Mouse (Mus musculus): ENCODE data around the gene Rps27a. TPM values are rescaled to one million over a fixed set of nuclear protein-coding genes. Genes with fewer than 3 reads are reported as not detected.

Gene Rps27a
- polyA plus RNA-seq, 1 experiment from 2014 or later, result 951 TPM

GRCm38 (mm10) chr11:29514682-29515412 lies 33.1 kb downstream of the Rps27a start, which contains the start of gene Prorsd1:
Gene Prorsd1, minus strand, starts transcription at chr11:29515033.
- 2% methylated on average over 40 of the region's 40 CpGs for WGBS
- Histone ChIP-seq H3K4me1 (ENCODE audit: insufficient read depth, low read length) (peaks cover 7% of the 10 kb centered on the region), H3K4me3 (ENCODE audit: low read length) (peak within 1 kb of the TSS; percentile 85), H3K36me3 (ENCODE audit: insufficient read depth, low read length) (peaks cover 16% of the 10 kb centered on the region; the same call in 1 of the 2 replicates), H3K9ac (replicated peaks; ENCODE audit: low read length) (peak within 1 kb of the TSS; percentile 79), H3K4me2 (replicated peaks; ENCODE audit: low read depth, low read length) (peak within 1 kb of the TSS; percentile 70), H3K27ac (ENCODE audit: low read length) (peak within 1 kb of the TSS; percentile 86), H3K27me3 (ENCODE audit: insufficient read depth, low read length) (no peaks in the 10 kb centered on the region), H3K9me3 (ENCODE audit: low read length) (no peaks in the 10 kb centered on the region; the same call in 1 of the 2 replicates)
- peak; percentile 100 for ATAC-seq (ENCODE audit: low FRiP score, low TSS enrichment)

GRCm38 (mm10) chr11:29514325-29514681 lies 33.6 kb downstream of the Rps27a start:
- Histone ChIP-seq H3K9ac (replicated peaks; ENCODE audit: low read length) (peak overlapping the region; percentile 79), H3K4me1 (ENCODE audit: insufficient read depth, low read length) (peaks cover 7% of the 10 kb centered on the region), H3K4me2 (replicated peaks; ENCODE audit: low read depth, low read length) (peak overlapping the region; percentile 70), H3K4me3 (ENCODE audit: low read length) (peak overlapping the region; percentile 85), H3K36me3 (ENCODE audit: insufficient read depth, low read length) (peaks cover 16% of the 10 kb centered on the region; the same call in 1 of the 2 replicates), H3K27ac (ENCODE audit: low read length) (peak overlapping the region; percentile 86), H3K9me3 (ENCODE audit: low read length) (no peaks in the 10 kb centered on the region; the same call in 1 of the 2 replicates), H3K27me3 (ENCODE audit: insufficient read depth, low read length) (no peaks in the 10 kb centered on the region)
- WGBS, result 27% methylated on average over 10 of the region's 10 CpGs
- no peak for ATAC-seq (ENCODE audit: low FRiP score, low TSS enrichment)

GRCm38 (mm10) chr11:29512818-29513535 lies 34.9 kb downstream of the Rps27a start:
- H3K27ac ChIP-seq (ENCODE audit: low read length), result no peak overlapping the region
- no peak for ATAC-seq (ENCODE audit: low FRiP score, low TSS enrichment)
- peaks cover 7% of the 10 kb centered on the region for H3K4me1 ChIP-seq (ENCODE audit: insufficient read depth, low read length)
- no peak overlapping the region for H3K4me3 ChIP-seq (ENCODE audit: low read length)
- no peak overlapping the region for H3K9ac ChIP-seq (replicated peaks; ENCODE audit: low read length)
- no peaks in the 10 kb centered on the region for H3K27me3 ChIP-seq (ENCODE audit: insufficient read depth, low read length)
- WGBS, result 88% methylated on average over 4 of the region's 4 CpGs
- no peak overlapping the region for H3K4me2 ChIP-seq (replicated peaks; ENCODE audit: low read depth, low read length)
- H3K9me3 ChIP-seq (ENCODE audit: low read length), result no peaks in the 10 kb centered on the region
- peaks cover 16% of the 10 kb centered on the region; the same call in 1 of the 2 replicates for H3K36me3 ChIP-seq (ENCODE audit: insufficient read depth, low read length)

GRCm38 (mm10) chr11:29509421-29509820 lies 38.5 kb downstream of the Rps27a start:
- Histone ChIP-seq H3K4me2 (replicated peaks; ENCODE audit: low read depth, low read length) (no peak overlapping the region), H3K9me3 (ENCODE audit: low read length) (no peaks in the 10 kb centered on the region), H3K27ac (ENCODE audit: low read length) (no peak overlapping the region), H3K9ac (replicated peaks; ENCODE audit: low read length) (no peak overlapping the region), H3K4me3 (ENCODE audit: low read length) (no peak overlapping the region), H3K36me3 (ENCODE audit: insufficient read depth, low read length) (peaks cover 21% of the 10 kb centered on the region; the same call in 1 of the 2 replicates), H3K4me1 (ENCODE audit: insufficient read depth, low read length) (peaks cover 7% of the 10 kb centered on the region), H3K27me3 (ENCODE audit: insufficient read depth, low read length) (no peaks in the 10 kb centered on the region)
- 96% methylated on average over 1 of the region's 1 CpGs for WGBS
- peak; percentile 73; the same call in 1 of the 2 replicates for ATAC-seq (ENCODE audit: low FRiP score, low TSS enrichment)

- WGBS, result 91% methylated on average over 2 of the region's 2 CpGs
- Histone ChIP-seq H3K9me3 (ENCODE audit: low read length) (no peaks in the 10 kb centered on the region), H3K9ac (replicated peaks; ENCODE audit: low read length) (no peak overlapping the region), H3K27me3 (ENCODE audit: insufficient read depth, low read length) (no peaks in the 10 kb centered on the region), H3K4me2 (replicated peaks; ENCODE audit: low read depth, low read length) (no peak overlapping the region), H3K4me3 (ENCODE audit: low read length) (no peak overlapping the region), H3K27ac (ENCODE audit: low read length) (no peak overlapping the region), H3K36me3 (ENCODE audit: insufficient read depth, low read length) (peaks cover 13% of the 10 kb centered on the region; the same call in 1 of the 2 replicates), H3K4me1 (ENCODE audit: insufficient read depth, low read length) (no peaks in the 10 kb centered on the region)
- ATAC-seq (ENCODE audit: low FRiP score, low TSS enrichment), result no peak
Measured at GRCm38 (mm10) chr11:29504899-29505625, 42.8 kb downstream of the Rps27a start.

GRCm38 (mm10) chr11:29503948-29504893 lies 43.7 kb downstream of the Rps27a start:
- no peak overlapping the region for H3K27ac ChIP-seq (ENCODE audit: low read length)
- no peaks in the 10 kb centered on the region for H3K9me3 ChIP-seq (ENCODE audit: low read length)
- no peak overlapping the region for H3K4me3 ChIP-seq (ENCODE audit: low read length)
- H3K36me3 ChIP-seq (ENCODE audit: insufficient read depth, low read length), result peaks cover 17% of the 10 kb centered on the region; the same call in 1 of the 2 replicates
- H3K4me2 ChIP-seq (replicated peaks; ENCODE audit: low read depth, low read length), result no peak overlapping the region
- no peaks in the 10 kb centered on the region for H3K4me1 ChIP-seq (ENCODE audit: insufficient read depth, low read length)
- no peak for ATAC-seq (ENCODE audit: low FRiP score, low TSS enrichment)
- 93% methylated on average over 10 of the region's 10 CpGs for WGBS
- H3K9ac ChIP-seq (replicated peaks; ENCODE audit: low read length), result no peak overlapping the region
- no peaks in the 10 kb centered on the region for H3K27me3 ChIP-seq (ENCODE audit: insufficient read depth, low read length)

GRCm38 (mm10) chr11:29496962-29497361 lies 50.9 kb downstream of the Rps27a start:
- 75% methylated on average over 3 of the region's 3 CpGs for WGBS
- Histone ChIP-seq H3K9me3 (ENCODE audit: low read length) (no peaks in the 10 kb centered on the region), H3K27ac (ENCODE audit: low read length) (no peak overlapping the region), H3K4me3 (ENCODE audit: low read length) (no peak overlapping the region), H3K27me3 (ENCODE audit: insufficient read depth, low read length) (no peaks in the 10 kb centered on the region), H3K4me1 (ENCODE audit: insufficient read depth, low read length) (no peaks in the 10 kb centered on the region), H3K36me3 (ENCODE audit: insufficient read depth, low read length) (peaks cover 13% of the 10 kb centered on the region; the same call in 1 of the 2 replicates), H3K9ac (replicated peaks; ENCODE audit: low read length) (no peak overlapping the region), H3K4me2 (replicated peaks; ENCODE audit: low read depth, low read length) (no peak overlapping the region)
- ATAC-seq (ENCODE audit: low FRiP score, low TSS enrichment), result no peak

Data from kidney, embryonic 16.5 days (tissue).